Mouse (Mus musculus): ENCODE data around the gene Clpsl2.

- TF ChIP-seq POLR2A (IDR thresholded peaks at IDR 0.05; ENCODE audit: insufficient read depth, low read depth, low read length): no peak
- no peak for TF ChIP-seq CTCF (IDR thresholded peaks at IDR 0.05; ENCODE audit: insufficient read depth, low read depth, low read length)
These were observed 2.3 kb upstream of the Clpsl2 start for GRCm38 (mm10) chr17:28546925-28547324.
